Mouse (Mus musculus): ENCODE measurements around the gene Apba2.

The Apba2 gene

GRCm38 (mm10) chr7:64588636-64589389, 87.3 kb downstream of the Apba2 start:
- DNase-seq: no peak

GRCm38 (mm10) chr7:64595256-64595655, 93.8 kb downstream of the Apba2 start:
- no peak for DNase-seq

- no peak for DNase-seq
Observed at GRCm38 (mm10) chr7:64596652-64597051, 95.1 kb downstream of the Apba2 start.

GRCm38 (mm10) chr7:64609866-64610265, 108.4 kb downstream of the Apba2 start:
- no peak for DNase-seq

GRCm38 (mm10) chr7:64610875-64611274, 109.4 kb downstream of the Apba2 start:
- DNase-seq: no peak

- DNase-seq: no peak
Observed at GRCm38 (mm10) chr7:64619261-64619660, 117.8 kb downstream of the Apba2 start.

GRCm38 (mm10) chr7:64626494-64626893, 125.0 kb downstream of the Apba2 start:
- DNase-seq: no peak

- DNase-seq: no peak
Observed at GRCm38 (mm10) chr7:64627972-64628655, 126.6 kb downstream of the Apba2 start.

GRCm38 (mm10) chr7:64630697-64631096, 129.2 kb downstream of the Apba2 start:
- no peak for DNase-seq

- no peak for DNase-seq
Observed at GRCm38 (mm10) chr7:64631131-64631530, 129.6 kb downstream of the Apba2 start.

- no peak for DNase-seq
Observed at GRCm38 (mm10) chr7:64631781-64632351, 130.4 kb downstream of the Apba2 start.

- DNase-seq: no peak
Observed at GRCm38 (mm10) chr7:64633182-64633581, 131.7 kb downstream of the Apba2 start.

GRCm38 (mm10) chr7:64633916-64634315, 132.4 kb downstream of the Apba2 start:
- no peak for DNase-seq

- no peak for DNase-seq
Observed at GRCm38 (mm10) chr7:64634482-64634881, 133.0 kb downstream of the Apba2 start.

GRCm38 (mm10) chr7:64638922-64639321, 137.4 kb downstream of the Apba2 start:
- DNase-seq: no peak

- DNase-seq: no peak
Observed at GRCm38 (mm10) chr7:64640651-64641050, 139.1 kb downstream of the Apba2 start.

- no peak for DNase-seq
Observed at GRCm38 (mm10) chr7:64642903-64643302, 141.4 kb downstream of the Apba2 start.

- no peak for DNase-seq
Observed at GRCm38 (mm10) chr7:64645458-64645857, 144.0 kb downstream of the Apba2 start.

- DNase-seq: no peak
Observed at GRCm38 (mm10) chr7:64646046-64646445, 144.5 kb downstream of the Apba2 start.

GRCm38 (mm10) chr7:64648947-64649607, 147.6 kb downstream of the Apba2 start:
- no peak for DNase-seq

GRCm38 (mm10) chr7:64651963-64652362, 150.5 kb downstream of the Apba2 start:
- no peak for DNase-seq

- no peak for DNase-seq
Observed at GRCm38 (mm10) chr7:64656787-64657186, 155.3 kb downstream of the Apba2 start.

GRCm38 (mm10) chr7:64658914-64659313, 157.4 kb downstream of the Apba2 start:
- no peak for DNase-seq

GRCm38 (mm10) chr7:64659328-64659727, 157.8 kb downstream of the Apba2 start:
- no peak for DNase-seq

Measured in right cerebral cortex, postnatal 4 days (tissue).